Mouse (Mus musculus): Measurements from ENCODE around the gene Pip4k2a. TPM values are rescaled to one million over a fixed set of nuclear protein-coding genes. Genes with fewer than 3 reads are reported as not detected.

The Pip4k2a gene
- total RNA-seq, 2 experiments from 2014 or later, result 34.3 to 44.2 TPM

GRCm38 (mm10) chr2:18855246-18855645, 142.7 kb downstream of the Pip4k2a start:
- intact Hi-C loops (cut with DNase I), result no loop called here
- no peak for DNase-seq

DNA sequence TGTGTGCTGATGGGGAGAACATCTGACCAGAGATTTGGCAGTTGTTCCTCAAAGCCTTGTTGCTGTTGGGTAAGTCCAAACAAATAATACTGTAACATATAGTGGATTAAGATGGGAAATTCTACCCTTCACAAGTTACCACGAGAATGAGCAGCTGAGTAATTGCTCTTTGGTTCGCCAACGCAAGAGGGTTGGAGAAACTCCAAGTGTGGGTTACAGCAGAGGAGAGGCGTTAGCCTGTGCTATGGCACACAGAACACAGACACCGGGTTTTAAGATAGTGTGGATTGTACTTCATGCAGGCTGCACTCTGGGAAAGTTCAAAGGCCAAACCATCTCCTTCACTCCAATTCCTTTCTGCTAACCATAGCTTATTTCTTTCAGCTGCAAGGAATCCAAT, 144.6 kb downstream of the Pip4k2a start:
- DNase-seq, result no peak
- intact Hi-C loops (cut with DNase I), result no loop called here

DNA sequence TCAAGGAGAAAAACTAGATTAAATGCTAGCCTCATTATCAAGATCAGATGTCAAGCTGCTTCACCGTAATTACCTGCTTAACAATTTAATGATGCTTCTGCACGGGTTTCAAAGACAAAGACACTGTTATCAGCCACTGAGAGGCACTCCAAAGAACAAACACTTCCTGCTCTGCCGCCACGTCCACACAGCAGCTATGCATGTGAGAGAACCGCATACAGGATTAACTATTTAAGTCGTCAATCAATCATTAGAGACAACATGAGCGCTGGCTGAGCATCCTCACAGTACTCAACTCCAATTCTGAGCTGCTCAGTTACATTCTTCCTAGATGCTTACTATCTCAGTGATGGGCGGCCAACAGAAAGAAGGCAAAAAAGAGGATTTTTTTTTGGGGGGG, 147.3 kb downstream of the Pip4k2a start:
- intact Hi-C loops (cut with DNase I), result no loop called here

GRCm38 (mm10) chr2:18848074-18848629, 149.8 kb downstream of the Pip4k2a start:
- intact Hi-C loops (cut with DNase I), result no loop called here
- DNase-seq, result no peak

More for the DNA sequence above, 147.3 kb downstream of the Pip4k2a start:
- DNase-seq, result no peak

DNA sequence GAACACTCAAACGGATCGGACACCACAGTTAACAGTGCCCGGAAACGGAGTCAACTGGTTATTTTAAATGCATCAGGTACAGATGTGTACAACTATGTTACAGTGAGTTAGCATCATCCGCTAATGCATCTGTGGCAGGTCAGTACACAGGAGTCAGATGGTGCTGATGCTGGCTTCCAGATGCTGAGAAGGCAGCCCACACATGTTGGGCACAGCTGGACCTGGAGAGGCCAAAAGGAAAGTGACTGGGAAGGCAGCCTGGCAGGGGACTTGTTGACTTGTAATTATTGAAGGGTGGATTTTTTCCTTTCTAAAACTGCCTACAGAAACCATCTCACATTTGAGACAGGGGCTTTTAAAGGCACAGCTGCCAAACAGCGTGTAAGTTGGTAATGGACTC, 155.4 kb downstream of the Pip4k2a start:
- intact Hi-C loops (cut with DNase I), result no loop called here
- DNase-seq, result no peak

DNA sequence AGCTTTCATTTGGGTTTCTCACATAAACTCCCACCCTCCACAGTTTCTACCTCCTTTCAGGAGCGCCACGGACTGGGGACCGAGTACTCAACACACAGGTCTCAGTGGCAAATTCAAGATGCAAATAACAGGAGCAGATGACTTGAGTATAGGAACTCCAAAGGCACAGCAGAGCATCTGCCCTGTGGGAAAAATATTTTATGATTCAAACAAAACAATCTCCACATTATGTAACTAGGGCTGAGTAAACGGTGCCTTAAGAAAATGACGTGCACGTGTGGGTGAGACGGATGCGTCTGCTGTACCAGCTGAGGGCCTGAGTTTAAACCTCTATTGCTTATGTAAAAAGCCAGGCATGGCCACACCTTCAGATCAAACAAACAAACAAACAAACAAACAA, 156.9 kb downstream of the Pip4k2a start:
- intact Hi-C loops (cut with DNase I), result no loop called here
- no peak for DNase-seq

DNA sequence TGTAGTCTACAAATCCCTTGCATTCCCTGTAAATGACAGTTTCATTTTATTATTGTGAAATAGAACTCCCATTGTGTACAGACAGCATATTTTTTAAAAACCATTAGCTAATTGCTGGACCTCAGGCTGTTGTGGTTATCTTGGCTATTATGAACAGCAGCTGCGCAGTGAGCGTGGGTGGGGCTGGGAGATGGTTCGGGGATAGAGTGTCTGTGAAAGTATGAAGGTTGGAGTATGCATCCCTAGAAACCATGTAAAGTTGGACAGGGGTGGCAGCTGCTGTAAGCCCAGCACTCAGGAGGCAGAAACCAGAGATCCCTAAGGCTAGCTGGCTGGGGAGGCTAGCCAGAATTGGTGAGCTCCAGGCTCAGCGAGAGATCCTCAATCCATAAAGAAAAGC, 158.4 kb downstream of the Pip4k2a start:
- intact Hi-C loops (cut with DNase I), result no loop called here
- DNase-seq, result no peak

GRCm38 (mm10) chr2:18835266-18835908, 162.5 kb downstream of the Pip4k2a start:
- DNase-seq, result no peak
- intact Hi-C loops (cut with DNase I), result no loop called here

DNA sequence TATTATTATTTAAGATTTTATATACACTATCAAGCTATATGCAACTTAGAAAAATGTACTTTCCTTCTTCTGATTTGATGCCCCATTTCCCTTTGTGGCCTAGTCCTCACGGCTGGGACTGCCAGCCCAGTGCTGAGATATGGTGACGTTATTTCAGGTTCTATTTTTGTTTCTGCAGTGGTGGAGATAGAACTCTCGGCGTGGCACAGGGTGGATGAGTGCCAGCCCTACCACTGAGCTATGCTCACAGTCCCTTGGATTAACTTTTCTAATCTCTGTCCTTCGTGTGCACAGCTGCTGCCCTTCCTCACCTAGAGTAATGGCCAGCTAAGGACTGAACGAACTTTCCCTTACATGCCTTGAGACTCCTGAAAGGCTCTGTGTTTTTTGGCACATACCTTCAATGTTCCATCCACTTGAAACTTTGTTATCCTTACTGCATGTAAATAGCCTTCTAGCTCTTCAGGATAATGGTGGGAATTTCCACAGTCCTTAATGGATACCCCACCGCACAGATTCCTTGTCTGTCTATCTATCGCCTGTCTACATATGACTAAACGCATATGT, 164.8 kb downstream of the Pip4k2a start:
- intact Hi-C loops (cut with DNase I), result no loop called here
- DNase-seq, result no peak

GRCm38 (mm10) chr2:18831031-18831774, 166.7 kb downstream of the Pip4k2a start:
- intact Hi-C loops (cut with DNase I), result no loop called here
- DNase-seq, result no peak

DNA sequence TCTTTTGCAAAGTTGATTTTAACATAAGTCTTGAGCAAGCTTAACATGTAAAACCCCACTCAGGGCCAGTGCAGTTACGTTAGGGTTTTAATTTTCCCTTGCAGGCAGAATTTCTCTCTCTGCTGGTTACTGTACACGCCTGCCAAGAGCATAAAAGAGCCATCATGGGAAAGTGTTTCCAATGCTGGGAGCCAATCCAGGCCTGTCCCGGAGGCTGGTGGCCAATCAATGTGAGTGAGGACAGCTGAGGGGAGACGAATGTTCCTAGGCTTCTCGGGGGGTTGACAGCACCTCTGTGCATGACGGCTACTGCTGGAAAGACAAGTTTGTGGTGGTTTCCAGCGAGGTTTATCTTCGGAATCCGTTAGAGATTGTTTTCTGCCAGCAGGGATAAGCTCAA, 175.2 kb downstream of the Pip4k2a start:
- DNase-seq, result peak; percentile 68
- intact Hi-C loops (cut with DNase I), result no loop called here

- intact Hi-C loops (cut with DNase I), result no loop called here
Measured at GRCm38 (mm10) chr2:18821451-18822379, 176.2 kb downstream of the Pip4k2a start.

GRCm38 (mm10) chr2:18819520-18819919, 178.4 kb downstream of the Pip4k2a start:
- DNase-seq, result no peak
- intact Hi-C loops (cut with DNase I), result no loop called here

More at GRCm38 (mm10) chr2:18821451-18822379, 176.2 kb downstream of the Pip4k2a start:
- DNase-seq, result no peak

DNA sequence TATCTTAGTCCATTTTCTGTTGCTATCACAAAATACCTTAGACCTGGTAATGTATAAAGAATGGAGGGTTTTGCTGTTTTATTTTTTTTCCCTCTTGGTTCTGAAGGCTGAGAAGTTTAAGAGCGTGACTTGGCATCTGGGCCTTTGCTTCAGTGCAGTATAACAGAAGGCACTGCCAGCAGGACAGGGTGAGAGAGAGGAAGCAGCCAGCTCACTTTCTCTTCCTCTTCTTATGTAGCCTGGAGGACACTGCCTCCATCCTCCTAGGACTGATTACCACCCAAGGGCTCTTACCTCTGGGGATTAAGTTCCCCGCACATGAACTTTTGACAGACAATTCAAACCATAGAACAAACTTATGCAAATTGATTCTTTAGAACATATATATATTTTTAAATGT, 181.9 kb downstream of the Pip4k2a start:
- no peak for DNase-seq
- intact Hi-C loops (cut with DNase I), result no loop called here

GRCm38 (mm10) chr2:18815336-18815965, 182.5 kb downstream of the Pip4k2a start:
- intact Hi-C loops (cut with DNase I), result no loop called here

GRCm38 (mm10) chr2:18814447-18814804, 183.5 kb downstream of the Pip4k2a start:
- intact Hi-C loops (cut with DNase I), result no loop called here
- no peak for DNase-seq

More at GRCm38 (mm10) chr2:18815336-18815965, 182.5 kb downstream of the Pip4k2a start:
- DNase-seq, result peak; percentile 65

GRCm38 (mm10) chr2:18813683-18814446, 184.1 kb downstream of the Pip4k2a start:
- intact Hi-C loops (cut with DNase I), result no loop called here
- DNase-seq, result no peak

DNA sequence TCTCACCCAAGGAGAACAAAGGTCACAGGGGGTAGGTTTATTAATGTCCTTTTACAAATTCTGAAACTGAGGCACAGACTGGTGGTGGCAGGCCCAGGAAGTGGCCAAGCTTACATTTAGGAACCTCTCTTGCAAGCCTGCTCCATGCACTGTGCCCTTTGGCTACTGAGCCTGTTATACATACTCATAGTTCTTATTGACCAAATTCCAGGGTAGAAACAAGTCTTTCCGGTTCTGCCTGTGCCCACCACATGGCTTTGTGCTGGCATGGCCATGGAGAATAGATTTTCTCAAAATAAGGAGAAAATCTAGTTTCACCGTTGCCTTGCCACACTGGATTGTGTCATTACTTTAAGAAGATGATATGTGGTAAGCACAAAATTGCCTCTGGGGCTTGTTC, 190.0 kb downstream of the Pip4k2a start:
- intact Hi-C loops (cut with DNase I), result no loop called here
- no peak for DNase-seq

GRCm38 (mm10) chr2:18801281-18801862, 196.6 kb downstream of the Pip4k2a start:
- intact Hi-C loops (cut with DNase I), result no loop called here

More at GRCm38 (mm10) chr2:18801281-18801862, 196.6 kb downstream of the Pip4k2a start:
- no peak for DNase-seq

Measured in left cerebral cortex, postnatal 4 days (tissue).